Mouse (Mus musculus) adrenal gland, postnatal 10 days (tissue): ENCODE results near the gene Krtap2-4. TPM values are rescaled to one million over a fixed set of nuclear protein-coding genes. Genes with fewer than 3 reads are reported as not detected.
"Not testable (repeated sequence)": the region's sequence is repeated elsewhere in the genome, so short reads cannot be mapped to it uniquely, and the experiment has no call there.

ENCODE experiments used
- DNase-seq: peaks from one replicate; pipeline ENCODE4 v3.0.0; 2021; ENCODE audit warnings: mixed read lengths
- long read RNA-seq, 2 experiments: library from polyadenylated mRNA; stranded (forward); transcript quantifications; one replicate each; pipeline ENCODE4 v2.0.0; 2021
- total RNA-seq, 2 experiments: library from RNA; stranded (reverse); gene quantifications; 2 replicates each; pipeline ENCODE4 v1.2.3; 2021

Krtap2-4 gene
- total RNA-seq, result not detected
- long read RNA-seq, experiment 1, result 0 reads
- long read RNA-seq, experiment 2, result 0 reads

GRCm38 (mm10) chr11:99614796-99615363 is at the start of gene Krtap2-4:
Krtap2-4 (minus strand) TSS chr11:99614846.
- DNase-seq, result no peak

GRCm38 (mm10) chr11:99662802-99663201 is 48.2 kb upstream of the Krtap2-4 start:
- no peak for DNase-seq

- DNase-seq, result no peak
Observed at GRCm38 (mm10) chr11:99659256-99659655, 44.6 kb upstream of the Krtap2-4 start.

- DNase-seq, result not testable (repeated sequence)
Observed at GRCm38 (mm10) chr11:99658467-99659010, 43.9 kb upstream of the Krtap2-4 start, which contains the start of gene Gm11563. Gm11563 (minus strand) TSS chr11:99658960.

- DNase-seq, result no peak
Observed at GRCm38 (mm10) chr11:99657051-99657450, 42.4 kb upstream of the Krtap2-4 start.

GRCm38 (mm10) chr11:99650136-99650535 is 35.5 kb upstream of the Krtap2-4 start, which contains the start of gene Gm11555:
Gm11555 (minus strand) TSS chr11:99650236.
- DNase-seq, result no peak

GRCm38 (mm10) chr11:99646444-99646843 is 31.8 kb upstream of the Krtap2-4 start:
- DNase-seq, result no peak

GRCm38 (mm10) chr11:99644351-99644750 is 29.7 kb upstream of the Krtap2-4 start:
- no peak for DNase-seq

- not testable (repeated sequence) for DNase-seq
Observed at GRCm38 (mm10) chr11:99643635-99644139, 29.0 kb upstream of the Krtap2-4 start, which contains the start of gene Krtap4-7. Krtap4-7 (minus strand) TSS chr11:99644089.

- DNase-seq, result no peak
Observed at GRCm38 (mm10) chr11:99640926-99641325, 26.3 kb upstream of the Krtap2-4 start.

GRCm38 (mm10) chr11:99637086-99637485 is 22.4 kb upstream of the Krtap2-4 start:
- DNase-seq, result no peak

- no peak for DNase-seq
Observed at GRCm38 (mm10) chr11:99634653-99635134, 20.0 kb upstream of the Krtap2-4 start, which contains the start of gene Krtap4-2. Krtap4-2 (minus strand) TSS chr11:99635084.

- DNase-seq, result no peak
Observed at GRCm38 (mm10) chr11:99633293-99633692, 18.6 kb upstream of the Krtap2-4 start.

- no peak for DNase-seq
Observed at GRCm38 (mm10) chr11:99630890-99631289, 16.2 kb upstream of the Krtap2-4 start.

- no peak for DNase-seq
Observed at GRCm38 (mm10) chr11:99628138-99628537, 13.5 kb upstream of the Krtap2-4 start, which contains the start of gene Krtap4-1. Krtap4-1 (minus strand) TSS chr11:99628238.

GRCm38 (mm10) chr11:99620335-99620734 is 5.7 kb upstream of the Krtap2-4 start, which contains the start of gene Gm11562:
Gm11562 (minus strand) TSS chr11:99620435.
- DNase-seq, result no peak

- DNase-seq, result not testable (repeated sequence)
Observed at GRCm38 (mm10) chr11:99610089-99610488, 4.6 kb downstream of the Krtap2-4 start, which contains the start of gene Gm11937. Gm11937 (minus strand) TSS chr11:99610189.

- no peak for DNase-seq
Observed at GRCm38 (mm10) chr11:99609126-99609525, 5.5 kb downstream of the Krtap2-4 start.

GRCm38 (mm10) chr11:99603208-99603607 is 11.4 kb downstream of the Krtap2-4 start, which contains the start of gene Gm11938:
Gm11938 (minus strand) TSS chr11:99603308.
- DNase-seq, result not testable (repeated sequence)

GRCm38 (mm10) chr11:99597742-99598141 is 16.9 kb downstream of the Krtap2-4 start, which contains the start of gene Krtap9-3:
Krtap9-3 (minus strand) TSS chr11:99598105.
- not testable (repeated sequence) for DNase-seq

GRCm38 (mm10) chr11:99590981-99591380 is 23.7 kb downstream of the Krtap2-4 start, which contains the start of gene Krtap1-3:
Krtap1-3 (minus strand) TSS chr11:99591339.
- DNase-seq, result no peak

GRCm38 (mm10) chr11:99585096-99585495 is 29.6 kb downstream of the Krtap2-4 start:
- no peak for DNase-seq

- DNase-seq, result no peak
Observed at GRCm38 (mm10) chr11:99583245-99583704, 31.4 kb downstream of the Krtap2-4 start, which contains the start of gene Krtap1-4. Krtap1-4 (minus strand) TSS chr11:99583654.
